Mouse (Mus musculus) c-Kit-positive CD71-negative TER-119-negative erythroid progenitor cells, embryonic 14.5 days (primary cell): ENCODE measurements around the gene Clvs2.

Source experiments
- DNase-seq: peaks from one replicate; pipeline ENCODE4 v3.0.0-alpha.2; 2013; ENCODE audit warnings: low read depth

Gene Clvs2

GRCm38 (mm10) chr10:33624131-33624879, at the start of gene Clvs2:
Clvs2 (minus strand) TSS chr10:33624769.
- no peak for DNase-seq

- peak; percentile 23 for DNase-seq
Measured at GRCm38 (mm10) chr10:33653142-33653541, 28.6 kb upstream of the Clvs2 start.

- no peak for DNase-seq
Measured at GRCm38 (mm10) chr10:33623577-33623991, 985 bp downstream of the Clvs2 start.

DNA sequence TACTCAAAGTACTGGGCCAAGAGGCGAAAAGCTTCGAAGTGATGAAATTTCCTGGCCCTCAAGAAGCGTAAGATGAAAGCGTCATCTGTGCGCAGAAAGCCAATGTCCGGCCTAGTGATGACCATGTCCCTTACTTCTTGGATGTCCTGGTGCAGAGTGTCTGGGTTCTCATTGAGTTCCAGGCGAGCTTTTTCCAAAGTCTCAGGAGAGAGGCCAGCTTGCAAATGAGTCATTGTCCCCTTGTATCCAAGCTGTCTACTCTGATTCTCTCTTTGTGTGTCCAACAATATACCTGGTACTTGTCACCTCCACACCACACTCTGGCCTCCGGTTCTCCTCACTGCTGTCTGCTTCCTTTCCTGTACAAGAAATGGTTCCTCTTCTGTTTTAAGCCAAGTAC, 1.9 kb downstream of the Clvs2 start:
- no peak for DNase-seq

DNA sequence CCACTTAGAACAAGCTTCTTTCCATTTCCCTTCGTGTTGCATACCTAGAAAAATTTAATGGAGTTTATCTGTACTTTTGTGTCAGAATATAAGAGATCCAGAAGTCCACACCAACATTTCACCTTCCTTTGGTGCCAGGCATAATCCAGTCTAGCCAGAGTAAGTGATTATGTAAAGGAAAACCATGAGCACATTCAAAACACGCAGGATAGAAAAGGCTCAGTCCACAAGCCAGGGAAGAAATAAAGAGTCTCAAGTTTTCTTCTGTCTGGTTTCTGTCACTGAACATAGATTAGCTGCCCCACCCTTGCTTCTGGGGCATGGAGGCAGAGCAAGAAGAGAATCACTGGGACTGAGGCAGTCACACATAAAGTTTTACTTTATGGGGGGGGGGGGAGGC, 8.4 kb downstream of the Clvs2 start:
- DNase-seq, result no peak

DNA sequence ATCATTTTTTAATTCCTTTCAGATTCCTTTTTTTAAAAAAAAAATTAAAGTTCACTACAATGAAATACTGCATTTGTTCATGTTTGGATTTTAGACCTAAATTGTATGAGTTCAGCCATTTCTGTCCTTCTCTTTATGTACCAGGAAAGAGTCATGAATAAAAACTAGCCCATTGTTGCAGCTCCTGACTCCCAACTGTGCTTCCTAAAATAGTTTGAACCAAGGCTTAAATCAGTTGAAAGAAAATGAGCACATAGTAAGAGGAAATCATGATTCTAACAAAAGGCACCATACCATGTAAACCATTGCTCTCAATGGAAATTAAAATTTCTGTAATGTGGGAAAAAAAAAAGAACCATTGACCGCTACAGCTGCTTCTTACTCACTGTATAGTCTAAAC, 11.4 kb downstream of the Clvs2 start:
- no peak for DNase-seq

DNA sequence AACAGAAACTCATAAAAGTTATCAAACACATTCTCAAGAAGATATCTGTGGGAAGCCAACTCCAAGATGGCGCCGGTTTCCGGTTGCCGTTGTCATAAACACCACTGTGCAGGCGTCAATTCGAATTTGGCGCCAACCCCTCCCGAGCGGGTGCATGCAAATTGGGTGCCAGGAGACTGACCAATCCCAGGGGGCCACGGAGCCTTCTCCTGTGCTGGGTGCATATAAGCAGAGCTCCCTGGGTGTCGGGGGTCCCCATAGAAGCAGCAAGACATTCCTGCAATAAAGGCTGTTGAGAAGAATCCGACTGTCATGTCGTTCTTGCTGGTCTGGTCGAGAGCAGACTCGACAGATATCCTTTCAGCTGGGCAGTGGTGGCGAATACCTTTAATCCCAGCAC, 31.8 kb downstream of the Clvs2 start:
- DNase-seq, result no peak

DNA sequence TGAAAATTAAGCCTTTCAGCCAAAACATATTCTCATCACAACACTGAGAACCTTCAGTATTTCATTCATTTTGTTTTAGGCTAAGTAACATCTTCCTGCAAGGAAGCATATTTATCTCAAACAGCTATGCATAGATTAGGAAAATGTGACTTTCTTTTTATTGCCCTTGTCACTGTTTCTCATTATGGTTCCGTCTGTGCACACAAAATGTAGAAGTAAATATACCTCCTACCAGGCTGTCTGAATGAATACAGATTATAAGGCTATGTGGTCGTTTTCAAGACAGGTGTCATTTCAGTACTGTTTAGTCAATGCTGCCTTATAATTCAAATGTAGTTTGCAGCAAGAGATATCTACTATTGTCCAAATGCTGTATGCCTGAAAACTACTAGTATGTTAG, 35.8 kb downstream of the Clvs2 start:
- no peak for DNase-seq

DNA sequence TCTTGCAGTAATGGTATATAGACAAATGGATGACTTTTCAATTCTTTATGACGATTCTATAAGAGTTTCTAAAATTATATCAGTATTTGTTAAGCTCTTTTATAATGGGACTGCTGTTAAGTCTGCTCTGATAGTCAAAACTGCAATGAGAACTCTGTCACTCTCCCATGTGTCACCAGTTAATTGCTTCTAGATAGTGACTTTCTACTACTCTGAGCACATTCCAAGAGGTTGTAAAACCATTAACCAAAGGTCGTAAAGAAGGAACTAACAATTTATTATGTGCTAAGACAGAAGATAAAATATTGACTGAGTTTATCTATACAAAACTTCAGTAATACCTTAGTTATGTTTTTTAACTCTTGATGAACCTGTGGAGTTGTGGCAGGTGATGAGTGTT, 37.5 kb downstream of the Clvs2 start:
- DNase-seq, result no peak

DNA sequence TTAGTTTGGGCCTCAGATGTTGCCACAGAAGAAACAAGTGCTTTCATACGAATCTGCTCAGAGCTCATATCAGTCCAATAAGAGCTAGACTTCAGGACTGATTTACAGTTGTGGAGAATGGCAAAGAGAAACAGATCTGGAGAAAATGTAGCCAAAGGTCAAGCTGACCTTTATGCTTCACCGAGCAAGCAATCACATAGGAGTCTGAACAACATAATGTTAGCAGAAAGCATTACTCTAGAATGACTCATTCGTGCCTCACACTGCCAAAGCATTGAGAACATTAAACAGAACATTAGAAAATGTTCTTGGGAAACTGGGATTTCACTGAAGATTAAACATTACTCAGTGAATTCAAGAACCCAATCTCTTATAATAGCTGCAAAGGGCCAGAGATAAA, 66.5 kb downstream of the Clvs2 start:
- DNase-seq, result no peak

GRCm38 (mm10) chr10:33540331-33540730, 84.2 kb downstream of the Clvs2 start:
- no peak for DNase-seq
